Mouse (Mus musculus): ENCODE measurements at regions not wholly inside any gene's neighbourhood (a gene's known extent, or its start where the extent isn't known, plus 50 kb on each side); places are given as distances from the start of the nearest gene placed in this dataset.

DNA sequence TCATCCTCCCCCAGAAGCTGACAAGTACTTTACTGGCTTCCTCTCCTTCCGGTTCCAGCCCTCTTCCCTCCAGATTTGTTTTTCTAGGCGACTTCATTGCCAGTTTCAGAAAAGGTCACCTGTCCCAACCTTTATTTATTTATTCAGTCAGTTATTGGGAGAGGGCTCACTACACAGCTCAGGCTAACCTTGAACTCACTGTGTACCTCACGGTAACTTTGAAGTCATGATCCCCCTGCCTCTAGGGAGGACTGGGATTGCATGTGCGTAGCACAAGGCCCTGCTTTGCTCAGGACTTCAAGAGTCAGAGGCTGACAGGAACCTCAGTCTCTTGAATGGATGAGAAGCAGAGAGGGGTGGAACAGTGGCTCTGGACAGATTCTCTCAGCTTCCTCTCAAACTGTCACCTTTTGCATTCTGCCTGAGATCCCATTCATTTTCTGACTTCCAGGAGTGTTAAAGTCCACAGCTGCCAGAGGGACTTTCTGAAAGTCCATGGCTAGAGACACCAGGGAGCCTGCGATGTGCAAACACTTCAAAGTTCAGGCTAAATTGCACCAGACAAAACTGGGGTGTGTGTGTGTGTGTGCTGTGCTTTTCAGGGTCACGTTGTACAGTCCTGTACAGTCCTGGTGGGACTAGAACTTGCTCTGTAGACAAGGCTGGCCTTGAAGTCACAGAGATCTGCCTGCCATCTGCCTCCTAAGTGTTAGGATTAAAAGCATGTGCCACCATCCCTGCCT, 211.2 kb upstream of the Atp6ap2 start:
- 68% methylated on average over 6 of the region's 6 CpGs for WGBS
- no peak for ATAC-seq (ENCODE audit: insufficient number of reproducible peaks, insufficient read depth, low FRiP score, low TSS enrichment)
- Histone ChIP-seq H3K27me3 (peaks cover 7% of the 10 kb centered on the region), H3K36me3 (no peaks in the 10 kb centered on the region), H3K27ac (no peak overlapping the region), H3K4me3 (no peak overlapping the region), H3K9ac (no peak overlapping the region), H3K9me3 (no peaks in the 10 kb centered on the region), H3K4me2 (replicated peaks) (no peak overlapping the region), H3K4me1 (no peaks in the 10 kb centered on the region)

DNA sequence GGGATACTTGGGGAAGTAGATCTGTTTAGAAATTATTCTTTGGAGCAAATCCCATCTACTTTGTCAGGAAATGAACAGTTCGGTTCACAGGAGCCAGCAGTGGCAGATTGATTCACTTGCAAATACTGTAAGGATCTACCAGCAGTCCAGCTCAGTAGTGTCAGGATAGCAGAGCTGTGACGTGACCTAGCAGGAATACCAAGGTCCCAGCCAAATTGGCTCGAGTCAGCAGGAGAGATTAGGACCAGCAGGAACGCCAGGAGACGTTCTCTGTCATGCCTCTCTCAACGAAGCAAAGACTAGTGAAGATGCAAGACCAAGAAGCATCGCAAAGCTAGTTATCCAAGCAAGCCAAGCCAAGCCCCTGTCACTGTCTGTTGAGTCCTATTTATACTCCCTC, 210.2 kb upstream of the Atp6ap2 start:
- Histone ChIP-seq H3K4me1 (no peaks in the 10 kb centered on the region), H3K27me3 (peaks cover 7% of the 10 kb centered on the region), H3K4me2 (replicated peaks) (no peak overlapping the region), H3K9ac (no peak overlapping the region), H3K27ac (no peak overlapping the region), H3K36me3 (no peaks in the 10 kb centered on the region), H3K4me3 (no peak overlapping the region), H3K9me3 (no peaks in the 10 kb centered on the region)
- ATAC-seq (ENCODE audit: insufficient number of reproducible peaks, insufficient read depth, low FRiP score, low TSS enrichment) = no peak
- WGBS = 78% methylated on average over 7 of the region's 7 CpGs

DNA sequence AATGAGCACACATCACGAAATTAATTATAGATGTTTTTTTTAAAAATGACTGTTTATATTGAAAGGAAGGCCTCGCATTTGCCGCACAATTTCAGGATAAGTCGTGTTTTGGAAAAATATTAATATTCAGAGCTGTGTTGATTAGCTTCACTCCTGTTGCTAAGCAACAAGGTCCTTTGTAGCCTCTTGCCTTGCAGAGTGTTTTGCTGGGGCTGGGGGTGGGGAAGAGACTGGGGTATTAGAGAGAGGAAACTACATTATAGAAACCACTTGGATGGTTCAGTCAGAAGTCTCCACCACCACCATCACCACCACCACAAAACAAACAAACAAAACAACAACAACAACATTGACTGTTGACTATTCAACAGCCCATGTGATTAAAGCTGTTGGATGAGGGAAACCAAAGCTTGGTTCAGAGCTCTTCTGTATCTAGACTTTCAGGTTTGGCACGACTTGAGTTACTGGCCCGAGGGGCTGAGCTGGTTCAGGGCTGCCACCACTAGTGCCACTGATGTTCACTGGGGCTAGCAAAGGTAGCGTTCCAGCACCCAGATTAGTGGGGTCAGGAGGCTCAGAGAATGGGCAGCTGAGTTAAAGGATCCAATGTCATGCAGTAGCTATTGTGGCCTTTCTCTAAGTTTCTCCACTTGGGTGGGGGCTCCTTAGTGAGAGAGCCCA, 195.3 kb upstream of the Atp6ap2 start:
- 78% methylated on average over 7 of the region's 7 CpGs for WGBS
- no peak overlapping the region for H3K4me2 ChIP-seq (replicated peaks)

DNA sequence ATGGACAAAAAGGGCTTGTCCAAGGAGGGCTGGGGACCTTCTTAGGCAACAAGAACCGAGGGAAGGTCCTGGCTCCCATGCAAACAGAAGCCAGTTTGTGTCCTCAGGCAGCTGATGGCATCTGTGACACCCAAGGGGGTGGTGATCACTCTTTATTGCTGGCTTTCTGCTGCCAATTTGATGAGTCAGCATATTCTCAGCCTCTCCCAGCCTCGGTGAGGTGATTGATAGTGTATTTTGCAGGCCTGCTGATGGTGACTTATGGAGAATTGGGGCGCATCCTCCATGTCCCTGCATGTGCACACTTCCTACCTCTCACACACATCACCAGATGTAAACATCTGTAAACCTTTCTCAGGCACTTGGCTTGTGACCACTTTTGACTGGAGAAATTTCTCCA, 178.3 kb upstream of the Atp6ap2 start:
- no peak for ATAC-seq (ENCODE audit: insufficient number of reproducible peaks, insufficient read depth, low FRiP score, low TSS enrichment)
- Histone ChIP-seq H3K36me3 (no peaks in the 10 kb centered on the region), H3K4me2 (replicated peaks) (no peak overlapping the region), H3K27me3 (no peaks in the 10 kb centered on the region), H3K4me3 (no peak overlapping the region), H3K4me1 (no peaks in the 10 kb centered on the region), H3K9me3 (no peaks in the 10 kb centered on the region), H3K27ac (no peak overlapping the region), H3K9ac (no peak overlapping the region)
- WGBS = 63% methylated on average over 3 of the region's 3 CpGs

More for the DNA sequence above, 195.3 kb upstream of the Atp6ap2 start:
- Histone ChIP-seq H3K4me1 (no peaks in the 10 kb centered on the region), H3K27me3 (0 out of 2 replicates have a peak, but pooled peaks cover 3% of the 10 kb centered on the region), H3K36me3 (no peaks in the 10 kb centered on the region), H3K4me3 (no peak overlapping the region), H3K9me3 (no peaks in the 10 kb centered on the region), H3K27ac (no peak overlapping the region), H3K9ac (no peak overlapping the region)
- no peak for ATAC-seq (ENCODE audit: insufficient number of reproducible peaks, insufficient read depth, low FRiP score, low TSS enrichment)

DNA sequence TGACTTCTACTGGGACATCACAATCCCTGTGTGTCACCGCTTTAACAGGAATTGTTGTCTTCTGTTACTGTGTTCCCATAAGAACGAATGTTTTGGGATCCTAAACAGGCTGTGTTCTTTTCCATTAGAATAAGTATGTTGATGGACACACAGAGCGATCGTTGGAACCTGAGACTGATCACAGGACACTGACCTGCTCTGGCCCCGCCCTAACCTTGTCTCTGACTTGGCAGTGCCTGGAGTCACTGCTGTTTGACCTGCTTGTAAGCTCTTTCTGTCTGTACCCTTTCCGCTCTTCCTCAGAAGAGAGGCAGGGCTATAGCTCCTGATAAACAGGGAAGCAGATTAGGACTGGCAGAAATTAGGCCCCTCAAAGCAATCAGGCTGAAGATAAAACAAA, 162.0 kb upstream of the Atp6ap2 start:
- Histone ChIP-seq H3K9ac (no peak overlapping the region), H3K4me3 (no peak overlapping the region), H3K4me1 (no peaks in the 10 kb centered on the region), H3K27ac (no peak overlapping the region), H3K36me3 (no peaks in the 10 kb centered on the region), H3K27me3 (peaks cover 5% of the 10 kb centered on the region; the same call in 1 of the 2 replicates), H3K4me2 (replicated peaks) (no peak overlapping the region), H3K9me3 (no peaks in the 10 kb centered on the region)
- 66% methylated on average over 6 of the region's 6 CpGs for WGBS
- ATAC-seq (ENCODE audit: insufficient number of reproducible peaks, insufficient read depth, low FRiP score, low TSS enrichment) = no peak

DNA sequence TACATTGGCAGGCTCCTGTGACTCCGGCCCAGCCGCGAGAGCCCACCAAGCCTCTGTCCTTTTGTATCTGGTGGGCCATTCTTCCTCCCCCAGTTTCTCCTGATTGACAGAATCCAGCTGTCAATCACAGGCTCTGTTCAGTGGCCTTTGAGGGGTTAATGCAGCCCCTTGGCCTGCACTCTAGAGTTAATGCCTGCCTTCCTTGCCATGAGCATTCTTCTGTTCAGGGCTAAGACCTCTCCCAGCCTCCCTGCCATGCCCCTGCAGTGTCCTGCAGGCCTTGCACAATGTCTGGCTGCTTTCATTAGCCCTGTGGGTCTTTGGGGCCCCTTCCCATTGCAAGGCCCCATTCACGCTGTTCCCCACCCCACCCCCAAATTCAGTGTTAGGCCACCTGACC, 160.9 kb upstream of the Atp6ap2 start:
- H3K36me3 ChIP-seq = no peaks in the 10 kb centered on the region
- H3K27me3 ChIP-seq = peaks cover 5% of the 10 kb centered on the region; the same call in 1 of the 2 replicates
- ATAC-seq (ENCODE audit: insufficient number of reproducible peaks, insufficient read depth, low FRiP score, low TSS enrichment) = no peak
- H3K9me3 ChIP-seq = no peaks in the 10 kb centered on the region
- no peaks in the 10 kb centered on the region for H3K4me1 ChIP-seq
- no peak overlapping the region for H3K9ac ChIP-seq
- H3K27ac ChIP-seq = no peak overlapping the region
- H3K4me3 ChIP-seq = no peak overlapping the region
- 44% methylated on average over 4 of the region's 4 CpGs for WGBS
- no peak overlapping the region for H3K4me2 ChIP-seq (replicated peaks)

DNA sequence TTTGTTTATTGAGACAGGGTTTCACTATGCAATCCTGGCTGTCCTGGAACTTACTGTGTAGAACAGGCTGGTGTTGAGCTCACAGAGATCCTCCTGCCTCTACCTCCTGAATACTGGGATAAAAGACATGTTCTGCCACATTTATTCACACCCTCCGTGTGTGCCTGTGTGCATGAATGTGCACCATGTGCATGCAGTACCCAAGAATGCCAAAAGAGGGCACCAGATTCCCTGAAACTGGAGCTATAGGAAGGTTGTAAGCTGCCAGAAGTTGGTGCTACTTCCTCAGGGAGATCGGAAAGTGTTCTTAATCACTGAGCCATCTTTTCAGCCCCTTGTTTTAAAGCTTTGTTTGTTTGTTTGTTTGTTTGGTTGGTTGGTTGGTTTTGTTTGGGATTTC, 155.3 kb upstream of the Atp6ap2 start:
- Histone ChIP-seq H3K4me2 (replicated peaks) (no peak overlapping the region), H3K27ac (no peak overlapping the region), H3K36me3 (no peaks in the 10 kb centered on the region), H3K4me3 (no peak overlapping the region), H3K27me3 (no peaks in the 10 kb centered on the region), H3K9me3 (no peaks in the 10 kb centered on the region), H3K9ac (no peak overlapping the region), H3K4me1 (no peaks in the 10 kb centered on the region)
- WGBS = 98% methylated on average over 2 of the region's 2 CpGs
- ATAC-seq (ENCODE audit: insufficient number of reproducible peaks, insufficient read depth, low FRiP score, low TSS enrichment) = no peak

DNA sequence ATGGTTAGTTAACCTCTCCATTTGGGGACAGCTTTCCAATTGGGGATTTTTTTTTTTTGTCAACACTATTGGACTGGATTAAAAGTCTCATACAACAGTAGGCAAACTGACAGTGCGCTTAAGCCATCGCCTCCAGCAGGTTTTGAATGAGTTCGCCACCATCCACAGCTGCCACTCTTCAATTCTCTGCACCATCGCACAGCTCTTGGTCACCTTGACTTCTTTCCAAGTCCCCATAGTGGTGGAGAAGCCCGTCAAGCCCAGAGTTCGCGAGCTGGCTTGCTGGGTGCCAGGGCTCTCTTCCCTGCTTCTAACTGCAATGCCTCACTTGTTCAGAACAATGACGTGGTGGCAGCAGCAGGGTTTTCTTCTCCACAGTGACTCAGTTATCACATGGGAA, 151.9 kb upstream of the Atp6ap2 start:
- H3K4me3 ChIP-seq = no peak overlapping the region
- H3K4me2 ChIP-seq (replicated peaks) = no peak overlapping the region
- H3K9ac ChIP-seq = no peak overlapping the region
- WGBS = 69% methylated on average over 8 of the region's 8 CpGs
- H3K4me1 ChIP-seq = no peaks in the 10 kb centered on the region
- no peaks in the 10 kb centered on the region for H3K36me3 ChIP-seq
- ATAC-seq (ENCODE audit: insufficient number of reproducible peaks, insufficient read depth, low FRiP score, low TSS enrichment) = no peak
- H3K9me3 ChIP-seq = no peaks in the 10 kb centered on the region
- no peak overlapping the region for H3K27ac ChIP-seq
- no peaks in the 10 kb centered on the region for H3K27me3 ChIP-seq

DNA sequence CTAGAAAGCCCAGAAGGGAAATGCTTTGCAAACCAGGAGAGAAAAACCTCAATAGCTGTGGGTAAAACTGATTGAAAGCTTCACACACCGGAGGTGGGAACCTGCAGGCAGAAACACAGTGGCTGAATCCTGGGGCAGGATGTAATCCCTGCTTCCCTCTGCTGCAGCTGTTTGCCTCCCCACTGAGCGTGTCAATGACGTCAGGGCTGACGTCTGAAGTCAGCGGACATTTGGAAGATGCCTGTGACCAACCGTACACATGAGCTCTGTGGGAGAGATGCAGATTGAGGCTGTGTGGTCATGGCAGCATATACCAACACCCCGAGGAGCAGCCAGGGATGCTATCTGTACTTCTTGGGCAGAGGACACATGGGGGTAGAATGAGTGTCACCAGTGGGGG, 151.5 kb upstream of the Atp6ap2 start:
- Histone ChIP-seq H3K4me3 (no peak overlapping the region), H3K36me3 (no peaks in the 10 kb centered on the region), H3K9ac (no peak overlapping the region), H3K27me3 (no peaks in the 10 kb centered on the region), H3K27ac (no peak overlapping the region), H3K4me1 (no peaks in the 10 kb centered on the region), H3K4me2 (replicated peaks) (no peak overlapping the region), H3K9me3 (no peaks in the 10 kb centered on the region)
- ATAC-seq (ENCODE audit: insufficient number of reproducible peaks, insufficient read depth, low FRiP score, low TSS enrichment) = no peak
- 32% methylated on average over 7 of the region's 7 CpGs for WGBS

DNA sequence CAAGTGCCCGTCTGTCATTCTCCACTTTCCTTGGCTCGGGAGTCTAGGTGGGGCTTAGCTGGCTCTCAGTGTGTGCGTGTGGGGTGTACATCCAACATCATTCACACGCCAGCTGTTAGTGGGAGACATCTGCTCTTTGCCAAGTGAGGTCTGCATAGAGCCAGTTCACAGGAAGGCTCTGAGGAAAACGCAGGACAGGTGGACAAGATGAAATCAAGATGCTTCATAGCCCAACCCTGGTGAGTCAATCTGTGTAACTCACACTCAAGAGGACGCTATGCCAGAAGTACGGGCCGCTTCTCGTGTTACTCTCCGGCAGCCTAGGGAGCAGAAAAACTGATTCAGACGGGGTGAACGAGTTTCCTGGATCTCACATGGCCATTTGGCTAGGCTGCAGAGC, 148.2 kb upstream of the Atp6ap2 start:
- Histone ChIP-seq H3K36me3 (no peaks in the 10 kb centered on the region), H3K27ac (no peak overlapping the region), H3K4me2 (replicated peaks) (no peak overlapping the region), H3K4me1 (no peaks in the 10 kb centered on the region), H3K9ac (no peak overlapping the region), H3K27me3 (no peaks in the 10 kb centered on the region), H3K4me3 (no peak overlapping the region), H3K9me3 (no peaks in the 10 kb centered on the region)
- WGBS = 58% methylated on average over 12 of the region's 12 CpGs
- no peak for ATAC-seq (ENCODE audit: insufficient number of reproducible peaks, insufficient read depth, low FRiP score, low TSS enrichment)

DNA sequence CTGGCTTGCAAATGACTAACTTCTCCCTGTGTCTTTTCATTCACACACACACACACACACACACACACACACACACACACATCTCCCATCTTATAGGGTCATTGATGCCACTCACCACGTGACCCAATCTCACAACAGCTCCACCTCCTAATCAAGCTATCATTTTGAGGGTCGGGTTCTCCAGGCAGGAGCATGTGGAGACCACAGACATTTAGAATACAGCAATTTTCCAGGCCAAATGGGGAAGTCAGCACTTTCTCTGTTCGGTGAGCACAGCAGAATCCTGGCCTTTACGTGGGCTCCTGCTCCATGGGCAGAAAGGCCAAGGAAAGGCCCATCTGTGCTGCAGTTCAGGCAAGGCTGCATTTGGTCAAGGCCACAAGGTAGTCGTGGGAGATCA, 143.8 kb upstream of the Atp6ap2 start:
- H3K4me3 ChIP-seq = no peak overlapping the region
- H3K4me2 ChIP-seq (replicated peaks) = no peak overlapping the region
- H3K4me1 ChIP-seq = no peaks in the 10 kb centered on the region
- H3K36me3 ChIP-seq = no peaks in the 10 kb centered on the region
- no peaks in the 10 kb centered on the region for H3K9me3 ChIP-seq
- WGBS = 77% methylated on average over 5 of the region's 5 CpGs
- H3K27ac ChIP-seq = no peak overlapping the region
- H3K9ac ChIP-seq = no peak overlapping the region
- H3K27me3 ChIP-seq = no peaks in the 10 kb centered on the region
- ATAC-seq (ENCODE audit: insufficient number of reproducible peaks, insufficient read depth, low FRiP score, low TSS enrichment) = no peak

DNA sequence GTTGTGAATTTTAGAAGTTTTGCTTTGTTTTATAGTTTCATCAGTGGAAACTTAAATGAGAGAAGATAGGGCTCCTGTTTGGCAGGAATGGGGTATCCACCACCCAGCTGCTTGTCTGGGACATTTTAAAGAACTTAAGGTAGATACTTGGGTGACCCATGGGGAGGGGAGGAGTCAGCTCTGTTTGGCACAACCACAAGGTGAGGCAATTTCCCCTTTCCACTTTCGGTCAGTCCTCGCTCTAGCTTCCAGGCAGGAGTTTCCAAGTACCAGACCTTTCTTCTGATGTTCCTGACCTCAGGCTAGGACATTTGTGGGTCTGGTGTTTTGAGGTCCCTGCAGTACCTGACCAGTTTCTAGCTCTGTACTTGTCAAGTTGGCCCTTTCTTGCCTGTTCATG, 142.5 kb upstream of the Atp6ap2 start:
- no peak overlapping the region for H3K4me3 ChIP-seq
- H3K9me3 ChIP-seq = no peaks in the 10 kb centered on the region
- H3K4me2 ChIP-seq (replicated peaks) = no peak overlapping the region
- H3K27me3 ChIP-seq = no peaks in the 10 kb centered on the region
- 89% methylated on average over 2 of the region's 2 CpGs for WGBS
- H3K27ac ChIP-seq = no peak overlapping the region
- H3K9ac ChIP-seq = no peak overlapping the region
- ATAC-seq (ENCODE audit: insufficient number of reproducible peaks, insufficient read depth, low FRiP score, low TSS enrichment) = no peak
- H3K4me1 ChIP-seq = no peaks in the 10 kb centered on the region
- no peaks in the 10 kb centered on the region for H3K36me3 ChIP-seq

Data from embryonic facial prominence, embryonic 12.5 days (tissue).